Mouse (Mus musculus): ENCODE measurements around the gene Foxo1. TPM values are rescaled to one million over a fixed set of nuclear protein-coding genes. Genes with fewer than 3 reads are reported as not detected.

Gene Foxo1
- total and polyA plus RNA-seq, 3 experiments = 0.31 to 2.5 TPM; not detected in 1

GRCm38 (mm10) chr3:52293946-52294345 lies 25.8 kb downstream of the Foxo1 start:
- no peak for TF ChIP-seq MAZ (IDR thresholded peaks at IDR 0.05; ENCODE audit: low read depth, low read length)
- no peak for TF ChIP-seq HCFC1 (IDR thresholded peaks at IDR 0.05; ENCODE audit: low read depth, low read length)
- no peak for TF ChIP-seq GATA1 (IDR thresholded peaks at IDR 0.05; ENCODE audit: low read depth, low read length)
- TF ChIP-seq ZMIZ1 (IDR thresholded peaks at IDR 0.05; ENCODE audit: low read depth, low read length) = no peak
- TF ChIP-seq POLR2AphosphoS2 (IDR thresholded peaks at IDR 0.05; ENCODE audit: low read length) = no peak
- no peak for TF ChIP-seq MYB (IDR thresholded peaks at IDR 0.05; ENCODE audit: low read depth, low read length)
- TF ChIP-seq CTCF (IDR thresholded peaks at IDR 0.05 in 2 of 3, conservative IDR thresholded peaks at IDR 0.05 in 1 of 3; ENCODE audit: control insufficient read depth in 1 of 3, insufficient read depth in 1 of 3, low read depth in 2 of 3, low read length in 3 of 3, poor library complexity in 1 of 3, severe bottlenecking in 1 of 3) = no peak
- no peak for TF ChIP-seq ZNF384 (IDR thresholded peaks at IDR 0.05; ENCODE audit: low read depth, low read length)
- TF ChIP-seq POLR2A (IDR thresholded peaks at IDR 0.05; ENCODE audit: control insufficient read depth in 1 of 2, insufficient read depth in 1 of 2, low read depth in 1 of 2, low read length in 2 of 2, poor library complexity in 1 of 2) = no peak
- no peak for TF ChIP-seq MXI1 (IDR thresholded peaks at IDR 0.05; ENCODE audit: low read depth, low read length)
- no peak for TF ChIP-seq SIN3A (IDR thresholded peaks at IDR 0.05; ENCODE audit: low read length)
- no peak for TF ChIP-seq ZKSCAN1 (IDR thresholded peaks at IDR 0.05; ENCODE audit: low read depth, low read length)
- no peak for TF ChIP-seq TCF12 (IDR thresholded peaks at IDR 0.05; ENCODE audit: low read depth, low read length)
- TF ChIP-seq MAX (IDR thresholded peaks at IDR 0.05; ENCODE audit: low read length) = no peak
- H3K27me3 ChIP-seq (ENCODE audit: control insufficient read depth in 1 of 2, insufficient read depth in 2 of 2, low read length in 2 of 2) = no peaks in the 10 kb centered on the region
- no peak overlapping the region for H3K4me3 ChIP-seq (ENCODE audit: control insufficient read depth in 1 of 2, insufficient read depth in 1 of 2, low read depth in 2 of 2, low read length in 2 of 2)
- H3K9me3 ChIP-seq (replicated peaks; ENCODE audit: insufficient read depth, low read length) = no peaks in the 10 kb centered on the region
- H3K4me1 ChIP-seq (ENCODE audit: control insufficient read depth in 1 of 2, insufficient read depth in 2 of 2, low read length in 2 of 2) = peaks cover 9 to 12% of the 10 kb centered on the region in 2 experiments
- no peak overlapping the region for H3K27ac ChIP-seq (ENCODE audit: control insufficient read depth, low read depth, low read length)
- peaks cover 0 to 13% of the 10 kb centered on the region in 2 experiments; a peak in 2 of 4 replicates for H3K36me3 ChIP-seq (ENCODE audit: control insufficient read depth in 1 of 2, insufficient read depth in 2 of 2, low read length in 2 of 2)
- H3K9ac ChIP-seq (ENCODE audit: control insufficient read depth, low read depth, low read length, poor library complexity, severe bottlenecking) = no peak overlapping the region
- no peaks in the 10 kb centered on the region; the same call in 1 of the 2 replicates for H3K79me2 ChIP-seq (ENCODE audit: control insufficient read depth, insufficient read depth, low read length, poor library complexity)
- DNase-seq (ENCODE audit: low read depth, low spot score) = no peak

- Histone ChIP-seq H3K27ac (ENCODE audit: control insufficient read depth, low read depth, low read length) (no peak overlapping the region), H3K4me1 (ENCODE audit: control insufficient read depth in 1 of 2, insufficient read depth in 2 of 2, low read length in 2 of 2) (peaks cover 15 to 21% of the 10 kb centered on the region in 2 experiments), H3K9me3 (replicated peaks; ENCODE audit: insufficient read depth, low read length) (no peaks in the 10 kb centered on the region), H3K27me3 (ENCODE audit: control insufficient read depth in 1 of 2, insufficient read depth in 2 of 2, low read length in 2 of 2) (no peaks in the 10 kb centered on the region), H3K9ac (ENCODE audit: control insufficient read depth, low read depth, low read length, poor library complexity, severe bottlenecking) (no peak overlapping the region), H3K36me3 (ENCODE audit: control insufficient read depth in 1 of 2, insufficient read depth in 2 of 2, low read length in 2 of 2) (peaks cover 0 to 23% of the 10 kb centered on the region in 2 experiments; a peak in 2 of 4 replicates), H3K79me2 (ENCODE audit: control insufficient read depth, insufficient read depth, low read length, poor library complexity) (no peaks in the 10 kb centered on the region), H3K4me3 (ENCODE audit: control insufficient read depth in 1 of 2, insufficient read depth in 1 of 2, low read depth in 2 of 2, low read length in 2 of 2) (no peak overlapping the region)
- TF ChIP-seq E2F4 (IDR thresholded peaks at IDR 0.05; ENCODE audit: borderline replicate concordance, low read depth, low read length) (no peak), BHLHE40 (IDR thresholded peaks at IDR 0.05; ENCODE audit: borderline replicate concordance, low read depth, low read length) (no peak), MXI1 (IDR thresholded peaks at IDR 0.05; ENCODE audit: low read depth, low read length) (no peak), GATA1 (IDR thresholded peaks at IDR 0.05; ENCODE audit: low read depth, low read length) (no peak), TAL1 (IDR thresholded peaks at IDR 0.05; ENCODE audit: low read length) (no peak), EP300 (IDR thresholded peaks at IDR 0.05; ENCODE audit: low read depth in 1 of 2, low read length in 2 of 2) (0 out of 4 replicates have a peak, but pooled peaks of 1 of the 2 experiments have one; percentile 11), CTCF (IDR thresholded peaks at IDR 0.05 in 2 of 3, conservative IDR thresholded peaks at IDR 0.05 in 1 of 3; ENCODE audit: control insufficient read depth in 1 of 3, insufficient read depth in 1 of 3, low read depth in 2 of 3, low read length in 3 of 3, poor library complexity in 1 of 3, severe bottlenecking in 1 of 3) (no peak)
- DNase-seq (ENCODE audit: low read depth, low spot score) = peak; percentile 25
Measured at GRCm38 (mm10) chr3:52295688-52296087, 27.6 kb downstream of the Foxo1 start.
